Mouse (Mus musculus): ENCODE measurements around the gene Cdh23. TPM values are rescaled to one million over a fixed set of nuclear protein-coding genes. Genes with fewer than 3 reads are reported as not detected.

The Cdh23 gene
- polyA plus RNA-seq, 1 experiment from 2014 or later = 0.53 TPM

DNA sequence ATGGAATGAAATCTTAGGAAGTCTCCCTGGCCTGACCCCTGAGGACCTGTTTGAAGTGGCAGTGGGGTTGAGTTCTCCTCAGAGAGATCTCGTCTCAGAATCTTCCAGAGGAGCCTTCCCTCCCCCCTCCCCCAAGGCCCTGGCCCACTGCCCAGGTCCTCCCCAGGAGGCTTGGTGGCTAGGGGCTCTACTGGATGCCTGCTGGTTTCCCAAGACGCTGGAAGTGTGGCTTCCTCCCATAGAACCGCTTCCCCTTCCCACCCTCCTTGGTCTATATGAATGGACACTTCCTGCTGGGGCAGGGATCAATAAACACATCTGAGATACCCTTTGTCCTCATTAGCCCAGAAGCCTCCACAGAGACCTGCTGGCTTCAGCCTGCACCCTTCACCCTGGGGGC, 345.0 kb downstream of the Cdh23 start:
- ATAC-seq (ENCODE audit: insufficient read depth, low FRiP score) = no peak
- H3K9me3 ChIP-seq (replicated peaks; ENCODE audit: control insufficient read depth, low read length) = no peaks in the 10 kb centered on the region
- peak overlapping the region; percentile 97 for H3K27ac ChIP-seq (ENCODE audit: low read length)
- 0 out of 2 replicates have a peak, but pooled peaks cover 3% of the 10 kb centered on the region for H3K27me3 ChIP-seq (ENCODE audit: control insufficient read depth, insufficient read depth, low read length)
- peak overlapping the region; percentile 43 for H3K9ac ChIP-seq (ENCODE audit: low read length)
- peaks cover 65% of the 10 kb centered on the region for H3K4me1 ChIP-seq (ENCODE audit: control insufficient read depth, insufficient read depth, low read length)
- H3K36me3 ChIP-seq (ENCODE audit: control insufficient read depth, insufficient read depth, low read length) = no peaks in the 10 kb centered on the region
- H3K4me2 ChIP-seq (ENCODE audit: low read depth, low read length) = peak overlapping the region; percentile 57
- 0 out of 2 replicates have a peak overlapping the region, but pooled peaks have one; percentile 32 for H3K4me3 ChIP-seq (replicated peaks; ENCODE audit: low read length)
- 8% methylated on average over 3 of the region's 3 CpGs for WGBS

DNA sequence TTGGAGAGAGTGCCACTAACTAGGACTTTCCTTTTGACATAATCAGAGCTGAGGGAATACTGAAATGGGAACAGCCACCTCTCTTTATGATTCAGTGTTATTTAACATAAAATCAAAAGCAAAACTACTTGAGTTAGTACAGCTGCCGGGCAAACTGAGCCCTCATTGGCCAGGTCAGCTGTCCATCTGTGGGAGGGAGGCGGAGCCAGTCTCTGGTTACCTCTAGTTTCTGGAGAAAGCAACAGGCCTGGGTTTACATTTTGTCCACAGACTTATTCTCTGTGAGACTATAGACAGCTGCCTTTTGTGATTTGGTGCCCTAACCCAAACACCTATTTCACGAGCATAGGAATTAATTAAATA, 345.5 kb downstream of the Cdh23 start:
- 7% methylated on average over 3 of the region's 3 CpGs for WGBS
- peak; percentile 51; the same call in 1 of the 2 replicates for ATAC-seq (ENCODE audit: insufficient read depth, low FRiP score)
- peaks cover 67% of the 10 kb centered on the region for H3K4me1 ChIP-seq (ENCODE audit: control insufficient read depth, insufficient read depth, low read length)
- no peaks in the 10 kb centered on the region for H3K9me3 ChIP-seq (replicated peaks; ENCODE audit: control insufficient read depth, low read length)
- peak overlapping the region; percentile 43 for H3K9ac ChIP-seq (ENCODE audit: low read length)
- H3K36me3 ChIP-seq (ENCODE audit: control insufficient read depth, insufficient read depth, low read length) = no peaks in the 10 kb centered on the region
- peak overlapping the region; percentile 57 for H3K4me2 ChIP-seq (ENCODE audit: low read depth, low read length)
- 0 out of 2 replicates have a peak, but pooled peaks cover 3% of the 10 kb centered on the region for H3K27me3 ChIP-seq (ENCODE audit: control insufficient read depth, insufficient read depth, low read length)
- H3K4me3 ChIP-seq (replicated peaks; ENCODE audit: low read length) = peak overlapping the region; percentile 32
- H3K27ac ChIP-seq (ENCODE audit: low read length) = peak overlapping the region; percentile 97

DNA sequence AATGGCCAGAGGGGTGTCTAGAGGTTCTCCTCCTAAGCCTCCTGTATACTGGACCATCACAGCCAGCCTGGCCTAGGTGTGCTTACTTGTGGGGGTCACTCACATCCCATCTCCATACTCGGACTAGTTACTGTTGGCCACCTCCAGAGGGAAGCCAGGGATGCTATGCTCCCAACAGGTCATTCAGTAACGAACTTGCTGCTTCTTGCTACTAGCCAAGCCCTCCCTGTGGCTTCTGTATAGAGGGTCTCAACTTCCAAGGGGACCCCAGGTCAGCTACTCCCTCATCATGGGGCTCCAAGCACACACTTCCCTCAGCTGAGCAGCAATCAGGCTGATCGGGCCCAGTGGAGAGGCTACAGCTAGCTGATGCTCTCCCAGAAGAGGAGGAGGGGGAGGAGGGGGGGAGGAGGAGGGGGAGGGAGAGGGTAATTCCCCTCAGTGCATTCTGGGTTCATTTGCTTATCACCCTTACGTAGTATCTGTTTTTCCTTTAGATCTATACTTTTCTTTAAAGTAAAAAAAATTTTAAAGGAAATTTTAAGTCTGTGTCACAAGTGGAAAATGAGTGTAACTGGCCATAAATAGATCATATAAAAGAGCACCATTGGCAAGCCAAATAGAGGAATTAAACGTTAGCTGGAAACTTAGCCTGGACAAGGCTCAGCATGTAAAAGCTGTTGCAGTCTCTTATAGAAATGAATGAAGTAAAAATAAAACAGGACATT, 346.0 kb downstream of the Cdh23 start:
- no peak for ATAC-seq (ENCODE audit: insufficient read depth, low FRiP score)
- Histone ChIP-seq H3K27ac (ENCODE audit: low read length) (peak overlapping the region; percentile 97), H3K4me2 (ENCODE audit: low read depth, low read length) (peak overlapping the region; percentile 57), H3K9me3 (replicated peaks; ENCODE audit: control insufficient read depth, low read length) (no peaks in the 10 kb centered on the region), H3K4me1 (ENCODE audit: control insufficient read depth, insufficient read depth, low read length) (peaks cover 67% of the 10 kb centered on the region), H3K36me3 (ENCODE audit: control insufficient read depth, insufficient read depth, low read length) (no peaks in the 10 kb centered on the region), H3K9ac (ENCODE audit: low read length) (peak overlapping the region; percentile 48), H3K27me3 (ENCODE audit: control insufficient read depth, insufficient read depth, low read length) (0 out of 2 replicates have a peak, but pooled peaks cover 3% of the 10 kb centered on the region), H3K4me3 (replicated peaks; ENCODE audit: low read length) (peak overlapping the region; percentile 32)
- WGBS = 36% methylated on average over 4 of the region's 5 CpGs

DNA sequence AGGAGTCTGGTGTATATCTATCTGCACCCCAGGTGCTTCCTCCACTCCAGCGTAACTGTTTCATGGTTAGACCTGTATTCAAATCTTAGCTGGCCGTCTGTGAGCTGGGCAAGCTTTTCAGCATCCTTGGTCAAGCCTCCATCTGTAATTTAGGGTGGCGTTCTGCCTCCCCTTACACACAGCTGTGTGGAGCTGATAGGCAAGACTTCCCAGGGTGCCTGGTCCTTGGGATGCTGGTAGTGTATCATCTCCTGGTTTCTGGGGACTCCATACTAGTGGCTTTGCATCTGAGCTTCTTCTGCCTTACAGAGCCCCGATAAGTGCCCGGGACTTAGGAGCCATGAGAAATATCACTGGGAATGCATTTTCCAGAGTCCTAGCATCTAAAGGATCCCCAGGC, 346.6 kb downstream of the Cdh23 start:
- H3K36me3 ChIP-seq (ENCODE audit: control insufficient read depth, insufficient read depth, low read length) = no peaks in the 10 kb centered on the region
- no peaks in the 10 kb centered on the region for H3K9me3 ChIP-seq (replicated peaks; ENCODE audit: control insufficient read depth, low read length)
- H3K9ac ChIP-seq (ENCODE audit: low read length) = peak overlapping the region; percentile 48
- 0 out of 2 replicates have a peak, but pooled peaks cover 3% of the 10 kb centered on the region for H3K27me3 ChIP-seq (ENCODE audit: control insufficient read depth, insufficient read depth, low read length)
- ATAC-seq (ENCODE audit: insufficient read depth, low FRiP score) = no peak
- 0 out of 2 replicates have a peak overlapping the region, but pooled peaks have one; percentile 8 for H3K4me3 ChIP-seq (replicated peaks; ENCODE audit: low read length)
- H3K4me2 ChIP-seq (ENCODE audit: low read depth, low read length) = peak overlapping the region; percentile 57; the same call in 1 of the 2 replicates
- peak overlapping the region; percentile 97 for H3K27ac ChIP-seq (ENCODE audit: low read length)
- WGBS = 86% methylated on average over 5 of the region's 5 CpGs
- peaks cover 67% of the 10 kb centered on the region for H3K4me1 ChIP-seq (ENCODE audit: control insufficient read depth, insufficient read depth, low read length)

DNA sequence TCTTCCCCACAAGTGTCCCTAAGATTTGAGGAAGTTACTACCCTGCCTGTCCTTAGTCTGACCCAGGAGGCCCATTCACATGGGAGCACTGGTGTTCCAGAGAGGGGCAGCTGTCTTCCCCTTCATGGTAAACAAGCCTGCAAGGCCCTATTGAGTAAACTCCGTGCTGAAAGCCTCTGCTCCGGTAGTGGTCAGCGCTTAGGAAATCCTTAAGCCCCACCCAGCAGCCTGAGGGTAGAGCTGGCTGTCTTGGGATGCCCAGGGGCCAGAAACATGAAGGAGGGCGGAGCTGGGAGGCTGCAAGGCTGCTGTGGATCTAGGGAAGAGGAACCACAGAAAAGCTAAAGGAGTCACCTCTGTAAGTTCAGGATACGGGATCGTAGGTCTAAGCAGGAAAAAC, 347.2 kb downstream of the Cdh23 start:
- peak overlapping the region; percentile 46; the same call in 1 of the 2 replicates for H3K4me3 ChIP-seq (replicated peaks; ENCODE audit: low read length)
- 0 out of 2 replicates have a peak, but pooled peaks cover 3% of the 10 kb centered on the region for H3K27me3 ChIP-seq (ENCODE audit: control insufficient read depth, insufficient read depth, low read length)
- no peaks in the 10 kb centered on the region for H3K36me3 ChIP-seq (ENCODE audit: control insufficient read depth, insufficient read depth, low read length)
- H3K9me3 ChIP-seq (replicated peaks; ENCODE audit: control insufficient read depth, low read length) = no peaks in the 10 kb centered on the region
- ATAC-seq (ENCODE audit: insufficient read depth, low FRiP score) = no peak
- peaks cover 67% of the 10 kb centered on the region for H3K4me1 ChIP-seq (ENCODE audit: control insufficient read depth, insufficient read depth, low read length)
- H3K27ac ChIP-seq (ENCODE audit: low read length) = peak overlapping the region; percentile 97
- H3K4me2 ChIP-seq (ENCODE audit: low read depth, low read length) = peak overlapping the region; percentile 57
- 39% methylated on average over 6 of the region's 6 CpGs for WGBS
- peak overlapping the region; percentile 53 for H3K9ac ChIP-seq (ENCODE audit: low read length)

DNA sequence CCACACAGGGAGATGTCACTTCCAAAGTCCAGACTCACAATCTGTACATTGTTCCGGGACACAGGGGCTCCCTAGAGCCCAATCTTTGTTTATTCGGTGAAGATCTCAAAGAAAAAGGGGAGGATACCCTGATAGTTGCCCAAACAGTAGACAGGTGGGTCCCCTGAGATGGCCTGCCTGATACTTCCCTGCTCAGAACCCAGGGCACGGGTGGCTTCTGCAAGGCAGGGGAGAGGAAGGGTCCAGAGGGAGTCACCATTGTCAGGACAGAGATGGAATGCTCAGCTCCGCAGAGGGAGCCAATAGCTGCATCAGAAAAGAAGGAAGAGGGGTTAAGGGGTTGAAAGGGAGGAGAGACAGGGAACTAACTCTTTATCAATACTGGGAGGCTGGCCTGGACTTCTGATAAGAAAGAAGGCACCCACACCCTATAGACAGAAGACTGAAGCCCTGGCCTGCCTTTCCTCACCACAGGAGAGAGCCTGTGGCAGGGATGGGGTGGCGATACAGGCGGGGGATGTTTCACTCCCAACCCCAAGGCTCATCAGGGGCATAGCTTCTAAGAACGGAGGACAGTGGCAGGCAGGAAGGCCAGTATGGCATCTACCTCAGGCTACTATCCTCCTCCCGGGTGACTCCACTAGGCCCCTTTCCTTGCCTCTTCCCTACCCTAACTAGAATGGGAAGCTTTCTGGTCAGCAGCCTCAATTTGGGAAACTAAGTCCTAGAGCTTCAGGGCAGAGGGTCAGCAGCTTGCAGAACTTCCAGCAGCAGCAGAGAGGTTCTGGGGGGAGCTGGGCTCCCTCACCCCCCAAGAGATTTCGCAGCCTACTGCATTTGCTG, 348.3 kb downstream of the Cdh23 start:
- WGBS = 55% methylated on average over 9 of the region's 9 CpGs
- Histone ChIP-seq H3K4me3 (replicated peaks; ENCODE audit: low read length) (peak overlapping the region; percentile 46), H3K9me3 (replicated peaks; ENCODE audit: control insufficient read depth, low read length) (no peaks in the 10 kb centered on the region), H3K4me2 (ENCODE audit: low read depth, low read length) (peak overlapping the region; percentile 57), H3K36me3 (ENCODE audit: control insufficient read depth, insufficient read depth, low read length) (no peaks in the 10 kb centered on the region), H3K27me3 (ENCODE audit: control insufficient read depth, insufficient read depth, low read length) (0 out of 2 replicates have a peak, but pooled peaks cover 3% of the 10 kb centered on the region), H3K9ac (ENCODE audit: low read length) (peak overlapping the region; percentile 69; the same call in 1 of the 2 replicates), H3K27ac (ENCODE audit: low read length) (peak overlapping the region; percentile 97), H3K4me1 (ENCODE audit: control insufficient read depth, insufficient read depth, low read length) (peaks cover 62% of the 10 kb centered on the region)
- ATAC-seq (ENCODE audit: insufficient read depth, low FRiP score) = no peak

DNA sequence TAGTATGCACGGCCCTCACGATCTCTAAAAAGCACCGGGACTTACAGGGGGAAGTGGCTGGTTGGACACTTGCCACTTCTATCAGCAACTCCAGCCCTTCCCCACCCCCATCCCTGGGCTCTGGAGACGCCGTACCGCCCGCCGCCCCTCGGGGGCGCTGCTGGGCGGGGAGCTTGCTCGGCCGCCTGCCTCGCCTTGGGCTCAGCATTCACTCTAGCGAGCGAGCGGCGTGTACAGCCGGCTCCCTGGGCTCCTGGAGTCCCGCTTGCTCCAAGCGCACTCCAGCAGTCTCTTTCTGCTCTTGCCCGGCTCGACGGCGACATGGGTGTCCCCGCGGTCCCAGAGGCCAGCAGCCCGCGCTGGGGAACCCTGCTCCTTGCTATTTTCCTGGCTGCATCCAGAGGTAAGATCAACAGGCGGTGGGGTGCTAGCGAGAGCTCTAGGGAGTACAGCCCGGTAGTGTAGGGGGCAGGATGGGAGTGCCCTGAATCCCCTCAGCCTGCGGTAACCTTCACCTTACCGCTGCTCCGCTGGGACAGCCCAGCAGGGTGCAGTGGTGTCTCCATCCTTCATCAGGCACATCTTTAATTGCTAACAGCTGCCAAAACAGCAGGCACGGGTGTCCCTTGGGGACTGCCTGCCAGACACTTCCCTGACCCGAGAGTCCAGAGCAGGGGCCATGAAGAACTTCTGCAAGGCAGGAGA, 349.4 kb downstream of the Cdh23 start, which contains the start of gene Vsir:
Vsir (plus strand) TSS at position 151 of the 705 bp plus-strand sequence.
- Histone ChIP-seq H3K36me3 (ENCODE audit: control insufficient read depth, insufficient read depth, low read length) (no peaks in the 10 kb centered on the region), H3K9me3 (replicated peaks; ENCODE audit: control insufficient read depth, low read length) (no peaks in the 10 kb centered on the region), H3K4me2 (ENCODE audit: low read depth, low read length) (peak within 1 kb of the TSS; percentile 57), H3K27me3 (ENCODE audit: control insufficient read depth, insufficient read depth, low read length) (0 out of 2 replicates have a peak, but pooled peaks cover 3% of the 10 kb centered on the region), H3K27ac (ENCODE audit: low read length) (peak within 1 kb of the TSS; percentile 97), H3K4me3 (replicated peaks; ENCODE audit: low read length) (peak within 1 kb of the TSS; percentile 46), H3K4me1 (ENCODE audit: control insufficient read depth, insufficient read depth, low read length) (peaks cover 51% of the 10 kb centered on the region), H3K9ac (ENCODE audit: low read length) (peak within 1 kb of the TSS; percentile 69)
- 2% methylated on average over 37 of the region's 37 CpGs for WGBS
- peak; percentile 53; the same call in 1 of the 2 replicates for ATAC-seq (ENCODE audit: insufficient read depth, low FRiP score)

DNA sequence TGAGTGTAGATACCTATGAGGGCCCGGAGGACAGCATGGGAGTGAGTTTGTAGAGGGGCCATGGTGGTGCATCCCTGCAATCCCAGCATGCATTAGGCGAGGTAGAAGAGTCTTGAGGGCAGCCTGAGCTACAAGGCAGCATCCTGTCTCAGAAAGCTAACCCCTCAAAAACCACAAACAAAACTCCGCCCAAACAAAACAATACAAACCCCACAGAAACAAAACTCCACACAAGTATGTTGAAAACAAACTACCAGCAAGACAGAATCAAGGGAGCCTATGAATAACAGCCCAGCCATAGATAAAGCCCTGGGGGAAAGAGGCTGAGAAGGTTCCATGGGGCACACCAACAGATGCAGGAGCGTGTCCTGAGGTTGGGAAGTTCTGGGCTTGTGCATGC, 350.2 kb downstream of the Cdh23 start:
- Histone ChIP-seq H3K4me1 (ENCODE audit: control insufficient read depth, insufficient read depth, low read length) (peaks cover 43% of the 10 kb centered on the region), H3K27ac (ENCODE audit: low read length) (no peak overlapping the region), H3K4me3 (replicated peaks; ENCODE audit: low read length) (peak overlapping the region; percentile 46; the same call in 1 of the 2 replicates), H3K27me3 (ENCODE audit: control insufficient read depth, insufficient read depth, low read length) (0 out of 2 replicates have a peak, but pooled peaks cover 3% of the 10 kb centered on the region), H3K36me3 (ENCODE audit: control insufficient read depth, insufficient read depth, low read length) (no peaks in the 10 kb centered on the region), H3K9me3 (replicated peaks; ENCODE audit: control insufficient read depth, low read length) (no peaks in the 10 kb centered on the region), H3K9ac (ENCODE audit: low read length) (no peak overlapping the region), H3K4me2 (ENCODE audit: low read depth, low read length) (peak overlapping the region; percentile 57)
- ATAC-seq (ENCODE audit: insufficient read depth, low FRiP score) = no peak
- 85% methylated on average over 4 of the region's 4 CpGs for WGBS

Measured in stomach, embryonic 16.5 days (tissue).